Mouse (Mus musculus) forebrain, embryonic 13.5 days (tissue): ENCODE results near the gene Id1. TPM values are rescaled to one million over a fixed set of nuclear protein-coding genes. Genes with fewer than 3 reads are reported as not detected.

Experiments
- ATAC-seq: fragments of 200-750 bp; cut with Nextera tagmentation; 2 replicates; pipeline ENCODE4 v1.8.0; 2017
- H3K27ac ChIP-seq: fragments of 300-500 bp; sonication (generic); 2 replicates; pipeline ENCODE4 v1.5.1; 2015; ENCODE audit warnings: inconsistent platforms, mild to moderate bottlenecking, moderate library complexity
- H3K27me3 ChIP-seq: fragments of 300-500 bp; sonication (generic); 2 replicates; pipeline ENCODE4 v1.6.1; 2015; ENCODE audit warnings: mild to moderate bottlenecking, inconsistent platforms
- H3K36me3 ChIP-seq: fragments of 300-500 bp; sonication (generic); 2 replicates; pipeline ENCODE4 v1.6.1; 2015; ENCODE audit warnings: mild to moderate bottlenecking, inconsistent platforms; ENCODE audit not compliant: poor library complexity, severe bottlenecking
- H3K4me1 ChIP-seq: fragments of 300-500 bp; sonication (generic); 2 replicates; pipeline ENCODE4 v1.6.1; 2015; ENCODE audit warnings: inconsistent platforms
- H3K4me2 ChIP-seq: fragments of 300-500 bp; sonication (generic); 2 replicates; pipeline ENCODE4 v1.6.1; 2015; ENCODE audit warnings: inconsistent platforms, mild to moderate bottlenecking, moderate library complexity
- H3K4me3 ChIP-seq: fragments of 300-500 bp; sonication (generic); 2 replicates; pipeline ENCODE4 v1.5.1; 2015; ENCODE audit warnings: mild to moderate bottlenecking, inconsistent platforms
- H3K9ac ChIP-seq: fragments of 300-500 bp; sonication (generic); 2 replicates; pipeline ENCODE4 v1.6.1; 2015; ENCODE audit warnings: mild to moderate bottlenecking, inconsistent platforms
- H3K9me3 ChIP-seq: fragments of 300-500 bp; sonication (generic); replicated peaks from 2 replicates; pipeline ENCODE4 v1.6.1; 2016; ENCODE audit warnings: inconsistent platforms
- WGBS: fragments of 180-500 bp; shearing (Covaris S2); methylation state at CpG from one replicate; pipeline ENCODE4 v1.1.7; 2015; 5-methylcytosine and 5-hydroxymethylcytosine counted together
- polyA plus RNA-seq: library from polyadenylated mRNA; unstranded; fragments of >200 nt; fragmentation: Nextera tagmentation; extraction: Ambion mirVana; gene quantifications from 2 replicates; pipeline ENCODE4 v1.2.1, GENCODE M21; 2015

The Id1 gene
- polyA plus RNA-seq, 1 experiment from 2014 or later: 25.8 TPM

DNA sequence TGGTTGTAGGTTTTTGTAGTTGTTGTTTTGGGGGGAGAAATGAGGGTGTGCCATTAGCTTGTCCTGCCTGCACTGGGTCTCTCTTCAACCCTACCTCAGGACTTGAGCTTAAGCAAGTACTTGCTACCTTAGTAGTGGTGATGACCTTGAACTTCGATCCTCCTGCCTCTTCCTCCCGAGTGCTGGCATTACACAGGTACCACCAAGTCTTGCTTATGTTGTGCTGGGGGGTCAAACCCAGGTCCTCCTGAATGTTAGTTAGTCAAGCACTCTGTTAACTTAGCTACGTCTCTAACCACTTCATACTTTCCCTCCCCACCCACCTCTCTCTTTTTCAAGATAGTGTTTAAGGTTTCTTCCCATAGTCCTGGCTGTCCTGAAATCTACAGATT lies 11.7 kb upstream of the Id1 start:
- H3K4me2 ChIP-seq: peak overlapping the region; percentile 61
- no peaks in the 10 kb centered on the region for H3K9me3 ChIP-seq
- ATAC-seq: peak; percentile 17; the same call in 1 of the 2 replicates
- peaks cover 8% of the 10 kb centered on the region for H3K4me1 ChIP-seq
- H3K4me3 ChIP-seq: peak overlapping the region; percentile 30; the same call in 1 of the 2 replicates
- WGBS: 69% methylated on average over 3 of the region's 3 CpGs
- no peaks in the 10 kb centered on the region for H3K36me3 ChIP-seq
- peaks cover 3% of the 10 kb centered on the region; the same call in 1 of the 2 replicates for H3K27me3 ChIP-seq
- H3K9ac ChIP-seq: peak overlapping the region; percentile 55; the same call in 1 of the 2 replicates
- no peak overlapping the region for H3K27ac ChIP-seq

DNA sequence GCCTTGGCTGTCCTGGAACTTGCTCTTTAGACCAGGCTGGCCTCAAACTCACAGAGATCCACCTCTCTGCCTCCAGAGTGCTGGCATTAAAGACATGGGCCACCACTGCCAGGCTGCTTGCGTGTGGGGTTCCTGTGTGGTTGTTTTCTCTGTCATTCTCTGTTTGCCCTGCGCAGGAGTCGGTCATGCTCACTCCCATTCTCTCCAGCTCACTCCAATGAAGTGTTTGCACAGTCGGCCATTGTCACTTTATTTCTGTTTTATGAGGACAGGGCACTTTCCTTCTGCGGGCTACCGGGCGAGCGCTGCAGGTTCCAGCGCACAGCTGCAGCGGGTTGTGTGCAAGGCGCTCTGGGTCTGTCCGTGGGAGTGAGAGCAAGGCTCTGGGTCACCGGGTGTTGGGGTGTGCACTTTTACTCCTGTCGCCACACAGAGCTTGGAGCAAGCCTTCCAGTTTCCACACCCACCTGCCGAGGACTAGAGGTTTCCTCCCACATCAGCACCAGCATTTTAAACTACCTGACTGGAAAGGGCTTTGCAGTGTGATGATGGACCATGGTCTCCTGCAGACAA lies 10.8 kb upstream of the Id1 start:
- Histone ChIP-seq H3K27me3 (peaks cover 3% of the 10 kb centered on the region; the same call in 1 of the 2 replicates), H3K4me3 (no peak overlapping the region), H3K9me3 (no peaks in the 10 kb centered on the region), H3K4me1 (peaks cover 14% of the 10 kb centered on the region), H3K9ac (no peak overlapping the region), H3K4me2 (no peak overlapping the region), H3K36me3 (no peaks in the 10 kb centered on the region), H3K27ac (no peak overlapping the region)
- ATAC-seq: no peak
- 69% methylated on average over 15 of the region's 15 CpGs for WGBS

DNA sequence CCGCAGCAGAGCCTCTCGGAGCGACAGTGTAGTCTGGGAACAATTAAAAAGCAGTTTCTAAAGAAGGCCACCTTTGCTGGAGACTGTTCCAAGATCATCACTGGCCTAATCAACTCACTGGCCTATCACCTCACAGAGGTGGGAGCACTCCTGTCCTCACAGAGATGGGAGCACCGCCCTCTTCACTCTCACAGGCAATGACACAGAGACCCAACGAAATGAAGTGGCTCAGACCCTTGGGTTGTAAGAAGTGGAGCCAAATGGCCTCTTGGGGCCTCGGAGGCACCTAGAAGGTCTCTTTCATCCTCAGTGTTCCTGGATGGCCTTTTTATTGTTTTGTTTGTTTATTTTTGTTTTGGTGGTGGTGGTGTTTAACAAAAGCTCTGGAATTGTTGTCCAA lies 9.8 kb upstream of the Id1 start:
- Histone ChIP-seq H3K4me1 (peaks cover 14% of the 10 kb centered on the region), H3K4me3 (no peak overlapping the region)
- no peak for ATAC-seq

GRCm38 (mm10) chr2:152726751-152727335 lies 9.2 kb upstream of the Id1 start:
- no peak overlapping the region for H3K27ac ChIP-seq
- peaks cover 14% of the 10 kb centered on the region for H3K4me1 ChIP-seq
- no peak overlapping the region for H3K4me2 ChIP-seq
- no peaks in the 10 kb centered on the region for H3K9me3 ChIP-seq
- H3K36me3 ChIP-seq: no peaks in the 10 kb centered on the region
- ATAC-seq: no peak
- 71% methylated on average over 6 of the region's 6 CpGs for WGBS
- no peak overlapping the region for H3K4me3 ChIP-seq
- H3K27me3 ChIP-seq: peaks cover 3% of the 10 kb centered on the region; the same call in 1 of the 2 replicates
- no peak overlapping the region for H3K9ac ChIP-seq

More for the DNA sequence above, 9.8 kb upstream of the Id1 start:
- H3K9ac ChIP-seq: no peak overlapping the region
- no peaks in the 10 kb centered on the region for H3K36me3 ChIP-seq
- H3K27ac ChIP-seq: no peak overlapping the region
- H3K4me2 ChIP-seq: no peak overlapping the region
- WGBS: 82% methylated on average over 6 of the region's 6 CpGs
- no peaks in the 10 kb centered on the region for H3K9me3 ChIP-seq
- H3K27me3 ChIP-seq: peaks cover 3% of the 10 kb centered on the region; the same call in 1 of the 2 replicates

DNA sequence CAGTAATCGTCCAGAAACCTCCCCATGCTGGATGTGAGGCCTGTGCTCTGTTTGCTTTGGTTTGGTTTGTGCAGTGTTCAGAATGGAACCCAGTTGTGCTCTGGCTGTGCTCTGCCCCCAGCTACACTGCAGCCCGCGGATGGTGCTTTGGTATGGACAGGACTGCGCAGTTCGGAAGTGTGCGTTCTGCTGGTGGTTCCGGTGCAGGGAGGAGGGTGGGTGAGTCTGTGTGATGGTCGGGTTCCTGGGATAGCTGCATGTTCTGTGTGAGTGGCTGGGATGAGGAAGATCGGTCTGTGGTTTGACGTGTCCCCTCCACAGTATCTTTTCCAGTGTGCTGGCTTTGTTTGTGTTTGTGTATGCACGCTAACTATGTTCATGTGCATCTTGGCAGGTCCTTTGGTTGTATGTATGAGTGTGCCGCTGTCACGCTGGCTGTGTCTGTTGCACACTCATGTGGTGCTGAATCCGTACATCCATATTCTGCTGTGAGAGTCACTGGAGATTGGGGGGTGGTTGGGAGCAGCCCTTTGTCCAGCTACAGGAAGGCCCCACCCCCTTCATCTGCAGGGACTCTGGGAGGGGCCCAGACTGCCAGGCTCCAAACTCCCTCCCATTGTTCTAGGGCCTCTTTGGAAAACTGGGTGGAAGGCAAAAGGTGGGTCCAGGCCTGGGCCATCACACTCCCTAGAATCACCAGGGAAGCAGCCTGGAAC lies 8.1 kb upstream of the Id1 start:
- H3K27ac ChIP-seq: no peak overlapping the region; the same call in 1 of the 2 replicates
- ATAC-seq: no peak
- no peaks in the 10 kb centered on the region for H3K36me3 ChIP-seq
- no peak overlapping the region for H3K4me3 ChIP-seq
- H3K9me3 ChIP-seq: no peaks in the 10 kb centered on the region
- no peak overlapping the region for H3K4me2 ChIP-seq
- no peak overlapping the region for H3K9ac ChIP-seq
- H3K27me3 ChIP-seq: peaks cover 3% of the 10 kb centered on the region; the same call in 1 of the 2 replicates
- WGBS: 85% methylated on average over 14 of the region's 14 CpGs
- peaks cover 14% of the 10 kb centered on the region for H3K4me1 ChIP-seq

DNA sequence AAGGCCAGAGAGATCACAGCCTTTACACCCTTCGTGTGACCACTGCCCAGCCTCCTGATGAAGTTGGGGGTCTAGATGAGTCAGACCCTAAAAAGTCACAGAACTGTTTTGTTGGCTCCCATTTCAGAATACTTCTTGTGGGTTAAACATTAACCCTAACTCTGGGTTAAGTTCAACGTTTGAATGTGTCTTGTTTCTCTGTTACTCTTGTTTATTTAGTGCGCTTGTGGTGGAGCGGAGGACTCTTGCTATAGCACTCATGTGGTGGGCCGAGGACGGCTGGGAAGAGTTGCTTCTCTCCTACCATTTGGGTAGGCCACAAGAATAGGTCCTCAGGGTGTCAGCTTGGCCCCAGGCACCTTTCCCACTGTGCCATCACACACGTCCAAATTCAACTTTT lies 7.5 kb upstream of the Id1 start:
- Histone ChIP-seq H3K4me1 (peaks cover 13% of the 10 kb centered on the region), H3K27ac (no peak overlapping the region), H3K9me3 (no peaks in the 10 kb centered on the region), H3K36me3 (no peaks in the 10 kb centered on the region), H3K4me3 (no peak overlapping the region), H3K27me3 (peaks cover 3% of the 10 kb centered on the region; the same call in 1 of the 2 replicates), H3K4me2 (no peak overlapping the region), H3K9ac (no peak overlapping the region)
- no peak for ATAC-seq
- 88% methylated on average over 7 of the region's 7 CpGs for WGBS

DNA sequence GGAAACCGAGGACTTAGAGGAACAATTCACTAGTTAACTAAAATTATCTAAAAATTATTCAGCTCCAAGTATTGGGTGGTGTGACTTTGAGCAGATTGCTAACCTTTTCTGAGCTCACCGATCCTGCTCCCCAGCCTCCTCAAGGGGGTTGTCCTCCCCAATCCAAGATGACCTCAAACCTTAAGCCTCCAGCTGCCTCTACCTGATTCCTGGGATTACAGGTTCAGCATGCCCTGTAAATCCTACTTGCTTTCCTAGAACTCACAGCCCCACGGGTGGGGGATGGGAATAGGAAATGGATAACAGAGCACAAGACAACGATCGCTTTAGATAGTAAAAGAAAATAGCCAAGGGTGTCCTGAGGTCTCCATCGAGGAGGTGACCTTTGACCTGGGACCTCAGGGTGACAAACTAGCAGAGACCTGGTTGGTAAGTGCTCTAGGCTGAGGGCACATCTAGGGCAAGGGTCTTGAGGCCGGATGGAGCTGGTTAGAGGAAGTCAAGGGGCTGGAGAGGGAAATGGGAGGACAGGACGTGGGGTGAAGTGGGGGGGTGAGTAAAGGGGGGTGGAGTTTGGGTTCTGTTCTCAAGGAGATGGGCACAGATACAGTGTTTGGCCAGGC lies 6.9 kb upstream of the Id1 start:
- WGBS: 74% methylated on average over 8 of the region's 8 CpGs
- H3K4me1 ChIP-seq: peaks cover 8% of the 10 kb centered on the region
- no peak overlapping the region for H3K4me2 ChIP-seq
- no peak overlapping the region for H3K4me3 ChIP-seq
- no peaks in the 10 kb centered on the region for H3K36me3 ChIP-seq
- ATAC-seq: no peak
- no peaks in the 10 kb centered on the region for H3K27me3 ChIP-seq
- no peaks in the 10 kb centered on the region for H3K9me3 ChIP-seq
- H3K9ac ChIP-seq: no peak overlapping the region
- H3K27ac ChIP-seq: no peak overlapping the region

DNA sequence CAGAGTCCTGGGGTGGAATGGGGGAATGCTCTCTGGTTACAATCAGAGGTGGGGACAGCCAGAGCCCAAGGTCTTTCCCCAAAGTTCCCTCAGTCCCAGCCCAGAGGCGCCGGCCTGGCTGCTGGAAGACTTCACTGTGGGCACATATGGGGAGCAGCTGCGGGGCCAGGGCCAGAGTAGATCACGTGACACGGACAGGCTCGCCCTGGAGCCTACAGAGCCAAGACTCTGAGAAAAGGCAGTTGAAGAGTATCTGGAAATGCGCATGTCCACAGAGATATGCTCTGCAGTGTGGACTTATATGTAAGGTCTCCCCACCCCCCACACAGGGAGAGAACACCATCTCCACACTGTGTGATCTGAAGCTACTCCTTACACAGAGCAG lies 6.4 kb upstream of the Id1 start:
- Histone ChIP-seq H3K4me3 (no peak overlapping the region), H3K9ac (no peak overlapping the region), H3K4me2 (no peak overlapping the region), H3K4me1 (peaks cover 11% of the 10 kb centered on the region), H3K27me3 (no peaks in the 10 kb centered on the region), H3K36me3 (no peaks in the 10 kb centered on the region), H3K9me3 (no peaks in the 10 kb centered on the region), H3K27ac (no peak overlapping the region)
- 69% methylated on average over 7 of the region's 7 CpGs for WGBS
- no peak for ATAC-seq

- Histone ChIP-seq H3K27ac (no peak overlapping the region), H3K4me1 (peaks cover 45% of the 10 kb centered on the region), H3K36me3 (no peaks in the 10 kb centered on the region), H3K9me3 (no peaks in the 10 kb centered on the region), H3K9ac (no peak overlapping the region), H3K4me3 (no peak overlapping the region), H3K4me2 (no peak overlapping the region), H3K27me3 (peaks cover 10% of the 10 kb centered on the region)
- 89% methylated on average over 2 of the region's 2 CpGs for WGBS
- ATAC-seq: no peak
Observed at GRCm38 (mm10) chr2:152733201-152733600, 2.9 kb upstream of the Id1 start.

GRCm38 (mm10) chr2:152734501-152734900 lies 1.6 kb upstream of the Id1 start:
- peak overlapping the region; percentile 43; the same call in 1 of the 2 replicates for H3K9ac ChIP-seq
- peaks cover 56% of the 10 kb centered on the region for H3K4me1 ChIP-seq
- peak overlapping the region; percentile 53 for H3K4me3 ChIP-seq
- no peak; the same call in 1 of the 2 replicates for ATAC-seq
- no peak overlapping the region for H3K27ac ChIP-seq
- H3K36me3 ChIP-seq: no peaks in the 10 kb centered on the region
- peak overlapping the region; percentile 92 for H3K4me2 ChIP-seq
- peaks cover 15% of the 10 kb centered on the region for H3K27me3 ChIP-seq
- 14% methylated on average over 10 of the region's 10 CpGs for WGBS
- no peaks in the 10 kb centered on the region for H3K9me3 ChIP-seq

- peaks cover 15% of the 10 kb centered on the region for H3K27me3 ChIP-seq
- H3K27ac ChIP-seq: peak overlapping the region; percentile 48; the same call in 1 of the 2 replicates
- peak overlapping the region; percentile 43; the same call in 1 of the 2 replicates for H3K9ac ChIP-seq
- peaks cover 56% of the 10 kb centered on the region for H3K4me1 ChIP-seq
- no peaks in the 10 kb centered on the region for H3K36me3 ChIP-seq
- 0% methylated on average over 28 of the region's 28 CpGs for WGBS
- H3K4me2 ChIP-seq: peak overlapping the region; percentile 92
- peak; percentile 96 for ATAC-seq
- H3K9me3 ChIP-seq: no peaks in the 10 kb centered on the region
- peak overlapping the region; percentile 53 for H3K4me3 ChIP-seq
Observed at GRCm38 (mm10) chr2:152734984-152735383, 1.1 kb upstream of the Id1 start.

DNA sequence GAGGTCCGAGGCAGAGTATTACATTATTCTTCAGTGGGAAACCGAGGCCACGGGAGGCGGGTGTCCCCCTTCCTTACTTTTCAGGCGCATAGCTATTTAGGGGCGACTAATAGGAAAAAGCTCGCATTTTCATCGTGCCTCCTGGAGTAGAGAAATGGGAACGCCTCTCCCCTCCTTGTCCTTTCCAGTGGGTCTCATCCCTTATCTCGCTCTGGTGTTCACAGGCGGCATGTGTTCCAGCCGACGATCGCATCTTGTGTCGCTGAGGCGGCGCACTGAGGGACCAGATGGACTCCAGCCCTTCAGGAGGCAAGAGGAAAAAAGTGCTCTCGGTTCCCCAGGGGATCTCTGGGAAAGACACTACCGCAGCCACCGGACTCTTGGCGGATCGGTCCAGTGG lies 697 bp downstream of the Id1 start:
- Histone ChIP-seq H3K4me2 (peak overlapping the region; percentile 92), H3K27me3 (peaks cover 15% of the 10 kb centered on the region), H3K9ac (peak overlapping the region; percentile 70), H3K4me1 (peaks cover 62% of the 10 kb centered on the region), H3K4me3 (peak overlapping the region; percentile 53), H3K36me3 (no peaks in the 10 kb centered on the region), H3K9me3 (no peaks in the 10 kb centered on the region), H3K27ac (peak overlapping the region; percentile 48; the same call in 1 of the 2 replicates)
- ATAC-seq: no peak
- WGBS: under 1% methylated on average over 22 of the region's 22 CpGs
